Mouse (Mus musculus) limb, embryonic 11.5 days (tissue): ENCODE measurements around the gene Ccdc174. TPM values are rescaled to one million over a fixed set of nuclear protein-coding genes. Genes with fewer than 3 reads are reported as not detected.

Source experiments
- polyA plus RNA-seq: library from polyadenylated mRNA; unstranded; fragments of >200 nt; fragmentation: Nextera tagmentation; extraction: Ambion mirVana; gene quantifications from 2 replicates; pipeline ENCODE4 v1.2.1, GENCODE M21; 2014

Ccdc174 gene
- polyA plus RNA-seq, 1 experiment from 2014 or later, result 43.3 TPM

Other genes with a start within 250 kb of the Ccdc174 start
- 34.4 and 36.1 TPM in 2 replicates for gene Slc6a6, start 194.0 kb upstream of the Ccdc174 start, polyA plus RNA-seq
- gene Grip2, start 50.8 kb upstream of the Ccdc174 start, polyA plus RNA-seq, result 0.16 and 0.33 TPM in 2 replicates
- 0.48 and 0.73 TPM in 2 replicates for gene 4930590J08Rik, start 24.8 kb downstream of the Ccdc174 start, polyA plus RNA-seq
- 3.5 and 4.2 TPM in 2 replicates for gene Fgd5, start 100.8 kb downstream of the Ccdc174 start, polyA plus RNA-seq
- 21.2 and 22.3 TPM in 2 replicates for gene Nr2c2, start 213.3 kb downstream of the Ccdc174 start, polyA plus RNA-seq